Mouse (Mus musculus) spleen, adult 2 months (tissue): ENCODE measurements around the gene Galnt6.

Experiments
- CTCF ChIP-seq: fragments of 200-500 bp; IDR thresholded peaks from 2 replicates; pipeline ENCODE4 v1.5.1; 2011; ENCODE audit warnings: mild to moderate bottlenecking, inconsistent platforms; ENCODE audit not compliant: insufficient read depth, insufficient read length, insufficient replicate concordance; ENCODE audit errors: extremely low read depth
- POLR2A ChIP-seq: fragments of 200-500 bp; IDR thresholded peaks from 2 replicates; pipeline ENCODE4 v1.6.1; 2011; ENCODE audit warnings: low read depth, low read length, inconsistent platforms

- TF ChIP-seq CTCF (no peak), POLR2A (no peak)
Observed at GRCm38 (mm10) chr15:100762649-100763048, 33.5 kb upstream of the Galnt6 start.
